Mouse (Mus musculus): ENCODE data around the gene Atp1b1. TPM values are rescaled to one million over a fixed set of nuclear protein-coding genes. Genes with fewer than 3 reads are reported as not detected.

Atp1b1 gene
- polyA plus RNA-seq, 1 experiment, result not detected

DNA sequence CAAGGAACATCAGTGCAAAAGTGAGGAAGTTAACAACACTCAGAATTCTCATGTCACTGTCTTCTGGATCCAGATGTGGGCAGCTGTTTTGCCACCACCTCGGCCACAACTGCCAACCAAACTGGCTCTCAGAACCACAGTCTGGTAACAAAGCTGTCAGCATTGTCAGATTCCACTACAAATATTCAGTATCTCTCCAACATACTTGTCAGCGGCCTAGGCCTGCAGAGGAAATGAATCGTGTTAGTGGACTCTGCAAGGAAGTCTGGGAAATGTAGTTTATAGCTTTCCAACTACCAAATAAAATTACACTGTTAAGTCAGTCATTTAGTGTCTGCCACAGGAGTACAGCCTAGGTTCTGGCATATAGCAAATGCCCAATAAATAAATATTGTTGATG, 40.6 kb downstream of the Atp1b1 start:
- no peaks in the 10 kb centered on the region for H3K4me1 ChIP-seq (ENCODE audit: control insufficient read depth)
- no peaks in the 10 kb centered on the region for H3K9me3 ChIP-seq (ENCODE audit: control insufficient read depth, low read length)
- H3K27me3 ChIP-seq (ENCODE audit: control insufficient read depth), result no peaks in the 10 kb centered on the region
- H3K36me3 ChIP-seq (ENCODE audit: control insufficient read depth), result no peaks in the 10 kb centered on the region
- TF ChIP-seq GATA1 (IDR thresholded peaks at IDR 0.05; ENCODE audit: low read length), result no peak
- no peak for TF ChIP-seq TAL1 (IDR thresholded peaks at IDR 0.05; ENCODE audit: low read length)
- H3K4me3 ChIP-seq (replicated peaks), result no peak overlapping the region

DNA sequence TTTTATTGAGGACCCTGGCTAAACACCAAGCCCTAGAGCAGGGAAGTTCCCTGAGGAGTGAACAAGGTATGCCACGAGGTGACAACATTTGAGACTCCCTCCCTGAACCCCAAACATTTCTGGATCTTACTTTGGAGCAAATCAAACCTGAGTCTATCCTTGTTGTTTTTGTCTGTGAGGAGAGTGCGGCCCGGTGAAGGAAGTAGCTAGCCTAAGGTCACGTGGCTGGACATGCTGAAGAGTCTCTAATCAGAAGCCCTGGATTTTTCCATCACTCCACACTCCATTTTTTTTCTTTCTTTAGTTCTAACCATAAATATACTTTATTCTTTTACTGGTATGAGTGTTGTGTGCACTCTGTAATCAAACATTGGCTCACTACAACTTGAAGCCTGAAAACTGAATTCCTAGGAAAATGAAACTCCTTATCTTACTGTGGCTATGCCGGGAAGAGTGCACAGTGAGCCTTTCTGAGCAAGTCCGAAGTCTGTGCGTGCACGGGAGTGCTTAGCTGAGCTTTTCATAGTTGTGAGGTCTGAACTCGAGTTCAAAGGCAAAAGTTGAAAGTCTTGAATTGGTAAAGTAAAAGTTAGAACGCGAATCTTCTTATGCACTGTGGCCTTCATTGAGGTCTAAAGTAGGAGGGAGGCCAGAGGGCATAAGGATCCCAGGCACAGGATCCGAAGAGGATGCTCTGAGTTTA, 41.3 kb downstream of the Atp1b1 start:
- Histone ChIP-seq H3K36me3 (ENCODE audit: control insufficient read depth) (no peaks in the 10 kb centered on the region), H3K4me1 (ENCODE audit: control insufficient read depth) (no peaks in the 10 kb centered on the region), H3K4me3 (replicated peaks) (no peak overlapping the region), H3K9me3 (ENCODE audit: control insufficient read depth, low read length) (no peaks in the 10 kb centered on the region), H3K27me3 (ENCODE audit: control insufficient read depth) (no peaks in the 10 kb centered on the region)
- TF ChIP-seq GATA1 (IDR thresholded peaks at IDR 0.05; ENCODE audit: low read length), result no peak
- no peak for TF ChIP-seq TAL1 (IDR thresholded peaks at IDR 0.05; ENCODE audit: low read length)

DNA sequence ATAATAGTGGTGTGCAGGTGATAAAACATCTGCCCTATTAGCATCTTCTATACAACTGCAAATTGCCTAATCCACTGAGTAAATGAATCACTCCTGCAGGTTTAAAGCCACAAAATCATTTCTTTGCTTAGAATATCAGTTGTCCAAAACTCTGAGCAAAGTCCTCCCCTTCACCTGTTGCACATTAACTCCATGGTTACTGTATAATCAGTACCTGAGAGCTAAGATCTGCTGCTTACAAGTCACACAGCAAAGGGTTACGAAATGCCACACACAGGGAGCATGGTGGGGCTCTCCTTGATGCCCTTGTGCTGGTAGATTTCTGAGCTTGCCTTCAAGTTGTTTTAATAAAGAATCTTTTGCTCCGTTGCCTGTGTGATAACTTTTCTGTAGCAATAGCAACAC, 42.8 kb downstream of the Atp1b1 start:
- TF ChIP-seq TAL1 (IDR thresholded peaks at IDR 0.05; ENCODE audit: low read length), result no peak
- TF ChIP-seq GATA1 (IDR thresholded peaks at IDR 0.05; ENCODE audit: low read length), result no peak
- no peaks in the 10 kb centered on the region for H3K27me3 ChIP-seq (ENCODE audit: control insufficient read depth)
- no peaks in the 10 kb centered on the region for H3K36me3 ChIP-seq (ENCODE audit: control insufficient read depth)
- no peaks in the 10 kb centered on the region for H3K4me1 ChIP-seq (ENCODE audit: control insufficient read depth)
- no peak overlapping the region for H3K4me3 ChIP-seq (replicated peaks)
- H3K9me3 ChIP-seq (ENCODE audit: control insufficient read depth, low read length), result no peaks in the 10 kb centered on the region

DNA sequence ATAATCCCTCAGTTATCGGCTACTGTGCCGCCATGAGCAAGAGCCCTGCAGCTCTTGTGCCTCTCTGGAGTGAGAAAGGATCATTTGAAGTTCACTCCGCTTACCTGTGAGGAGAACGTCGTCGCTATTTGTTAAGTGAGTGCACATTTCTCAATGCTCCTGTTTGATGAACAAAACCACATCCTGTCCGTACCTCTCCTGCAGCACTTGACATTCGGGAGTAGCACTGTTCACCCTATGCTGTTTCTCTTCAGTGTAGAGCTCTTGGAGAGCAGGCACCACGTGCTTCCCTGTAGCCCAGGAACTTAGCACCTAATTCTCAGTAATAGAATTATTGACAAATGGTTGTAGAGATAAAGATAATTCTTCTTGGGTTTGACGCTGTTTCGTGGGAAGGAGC, 44.5 kb downstream of the Atp1b1 start:
- H3K9me3 ChIP-seq (ENCODE audit: control insufficient read depth, low read length), result no peaks in the 10 kb centered on the region
- no peaks in the 10 kb centered on the region for H3K4me1 ChIP-seq (ENCODE audit: control insufficient read depth)
- H3K4me3 ChIP-seq (replicated peaks), result no peak overlapping the region
- H3K36me3 ChIP-seq (ENCODE audit: control insufficient read depth), result no peaks in the 10 kb centered on the region
- no peaks in the 10 kb centered on the region for H3K27me3 ChIP-seq (ENCODE audit: control insufficient read depth)
- TF ChIP-seq TAL1 (IDR thresholded peaks at IDR 0.05; ENCODE audit: low read length) (no peak), GATA1 (IDR thresholded peaks at IDR 0.05; ENCODE audit: low read length) (no peak)

DNA sequence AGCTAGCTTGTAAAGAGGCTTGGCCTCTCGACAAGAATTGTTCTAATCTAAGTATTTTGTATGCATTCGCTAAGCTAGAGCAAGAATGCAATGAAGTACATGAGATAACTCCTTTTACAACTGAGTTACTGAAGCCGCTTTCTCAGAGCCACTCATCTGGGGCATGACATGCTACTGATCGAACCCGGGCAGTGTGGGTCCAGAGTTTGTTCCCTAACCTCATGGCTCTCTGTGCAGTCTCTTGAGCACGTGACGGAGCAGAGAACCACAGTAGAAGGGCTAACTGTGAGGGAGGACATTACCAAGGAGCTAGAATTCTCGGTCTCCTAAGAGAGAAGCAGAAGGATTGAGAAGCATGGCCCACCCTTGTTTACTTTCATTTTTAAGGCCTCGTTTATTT, 45.2 kb downstream of the Atp1b1 start:
- no peaks in the 10 kb centered on the region for H3K9me3 ChIP-seq (ENCODE audit: control insufficient read depth, low read length)
- H3K36me3 ChIP-seq (ENCODE audit: control insufficient read depth), result no peaks in the 10 kb centered on the region
- H3K4me3 ChIP-seq (replicated peaks), result no peak overlapping the region
- TF ChIP-seq TAL1 (IDR thresholded peaks at IDR 0.05; ENCODE audit: low read length) (no peak), GATA1 (IDR thresholded peaks at IDR 0.05; ENCODE audit: low read length) (no peak)
- H3K4me1 ChIP-seq (ENCODE audit: control insufficient read depth), result no peaks in the 10 kb centered on the region
- H3K27me3 ChIP-seq (ENCODE audit: control insufficient read depth), result no peaks in the 10 kb centered on the region

DNA sequence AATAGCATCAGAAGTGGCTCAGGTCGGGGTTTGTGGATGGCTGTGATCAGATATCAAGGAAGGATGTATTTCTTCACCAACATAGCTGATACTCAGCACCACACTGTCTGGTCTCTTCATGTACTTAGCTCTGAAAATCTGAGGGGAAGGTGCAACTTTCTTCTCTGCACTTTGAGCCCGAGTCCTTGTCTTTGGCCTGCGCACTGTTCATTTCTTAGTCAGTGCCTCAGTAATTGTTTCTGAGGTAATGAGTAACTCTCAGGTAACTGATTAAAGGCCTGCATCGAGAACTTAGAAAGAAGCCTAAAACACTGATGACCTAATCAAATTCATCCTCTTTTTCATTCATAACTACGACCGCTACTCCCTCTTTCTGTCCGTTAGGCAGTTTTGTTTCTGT, 46.8 kb downstream of the Atp1b1 start:
- no peaks in the 10 kb centered on the region for H3K4me1 ChIP-seq (ENCODE audit: control insufficient read depth)
- no peak for TF ChIP-seq TAL1 (IDR thresholded peaks at IDR 0.05; ENCODE audit: low read length)
- TF ChIP-seq GATA1 (IDR thresholded peaks at IDR 0.05; ENCODE audit: low read length), result no peak
- no peaks in the 10 kb centered on the region for H3K9me3 ChIP-seq (ENCODE audit: control insufficient read depth, low read length)
- H3K4me3 ChIP-seq (replicated peaks), result no peak overlapping the region
- no peaks in the 10 kb centered on the region for H3K36me3 ChIP-seq (ENCODE audit: control insufficient read depth)
- no peaks in the 10 kb centered on the region for H3K27me3 ChIP-seq (ENCODE audit: control insufficient read depth)

DNA sequence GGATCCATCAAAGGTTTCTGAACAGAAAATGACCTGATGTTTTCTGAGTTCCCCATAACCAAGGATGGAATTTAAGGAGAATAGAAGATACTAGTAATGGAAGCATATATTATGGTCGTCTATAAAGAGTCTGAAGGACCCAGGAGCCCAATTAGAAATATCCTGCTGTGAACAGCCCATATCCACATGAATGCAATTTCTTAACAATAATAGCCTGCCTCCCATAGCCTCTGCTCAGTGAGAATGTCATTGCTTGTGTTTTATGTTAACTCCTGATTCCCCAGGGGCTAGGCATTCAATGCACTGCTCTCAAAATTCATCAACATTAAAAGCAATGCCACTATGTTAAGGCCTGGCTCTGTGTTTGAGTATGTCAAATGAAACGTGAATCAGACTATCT, 49.5 kb downstream of the Atp1b1 start:
- Histone ChIP-seq H3K36me3 (ENCODE audit: control insufficient read depth) (no peaks in the 10 kb centered on the region), H3K9me3 (ENCODE audit: control insufficient read depth, low read length) (no peaks in the 10 kb centered on the region), H3K4me3 (replicated peaks) (no peak overlapping the region), H3K27me3 (ENCODE audit: control insufficient read depth) (no peaks in the 10 kb centered on the region), H3K4me1 (ENCODE audit: control insufficient read depth) (no peaks in the 10 kb centered on the region)
- TF ChIP-seq TAL1 (IDR thresholded peaks at IDR 0.05; ENCODE audit: low read length), result no peak

DNA sequence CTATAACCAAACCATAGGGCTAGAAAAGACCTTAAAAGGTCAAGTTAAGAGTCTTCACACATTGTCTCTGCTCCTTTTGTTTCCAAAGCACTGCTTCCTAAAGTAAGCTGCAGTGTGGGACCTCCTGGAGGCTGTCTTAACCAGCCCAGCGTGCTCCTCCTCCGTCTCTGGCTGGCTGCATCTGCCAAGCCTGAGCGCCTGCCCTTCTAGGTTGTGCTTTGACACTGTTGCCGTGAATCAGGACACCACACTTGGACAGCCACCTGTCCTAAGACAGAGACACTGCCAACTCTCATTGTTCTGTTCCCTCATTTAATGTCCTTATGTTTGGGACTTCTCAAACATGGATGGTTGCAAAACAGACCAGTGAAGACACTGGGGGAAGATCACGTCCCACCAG, 51.6 kb downstream of the Atp1b1 start:
- no peak for TF ChIP-seq GATA1 (IDR thresholded peaks at IDR 0.05; ENCODE audit: low read length)
- no peak for TF ChIP-seq TAL1 (IDR thresholded peaks at IDR 0.05; ENCODE audit: low read length)
- no peaks in the 10 kb centered on the region for H3K27me3 ChIP-seq (ENCODE audit: control insufficient read depth)
- H3K4me1 ChIP-seq (ENCODE audit: control insufficient read depth), result no peaks in the 10 kb centered on the region
- H3K36me3 ChIP-seq (ENCODE audit: control insufficient read depth), result no peaks in the 10 kb centered on the region
- no peak overlapping the region for H3K4me3 ChIP-seq (replicated peaks)
- H3K9me3 ChIP-seq (ENCODE audit: control insufficient read depth, low read length), result no peaks in the 10 kb centered on the region

DNA sequence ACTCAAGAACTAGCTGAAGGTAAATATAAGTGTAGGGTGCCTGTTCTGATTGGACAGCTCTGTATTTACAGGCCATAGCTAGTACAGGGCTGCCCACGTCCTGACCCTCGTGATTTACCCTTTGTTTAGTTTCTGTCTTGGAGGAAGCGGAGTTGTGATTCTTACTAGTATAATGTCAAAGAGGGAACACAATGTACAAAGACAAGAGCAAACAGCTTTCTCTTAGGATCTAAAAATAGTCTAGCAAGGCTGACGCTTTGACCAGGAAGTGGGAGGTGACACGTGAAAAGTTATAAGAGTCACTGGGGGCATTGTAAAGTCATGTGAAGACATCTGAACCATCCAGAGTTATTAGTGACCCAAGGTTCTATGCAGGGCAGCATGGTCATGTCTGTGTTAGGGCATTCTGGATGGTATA, 52.8 kb downstream of the Atp1b1 start:
- Histone ChIP-seq H3K27me3 (ENCODE audit: control insufficient read depth) (no peaks in the 10 kb centered on the region), H3K4me3 (replicated peaks) (no peak overlapping the region), H3K4me1 (ENCODE audit: control insufficient read depth) (no peaks in the 10 kb centered on the region), H3K36me3 (ENCODE audit: control insufficient read depth) (no peaks in the 10 kb centered on the region), H3K9me3 (ENCODE audit: control insufficient read depth, low read length) (no peaks in the 10 kb centered on the region)
- TF ChIP-seq TAL1 (IDR thresholded peaks at IDR 0.05; ENCODE audit: low read length), result no peak
- TF ChIP-seq GATA1 (IDR thresholded peaks at IDR 0.05; ENCODE audit: low read length), result no peak

DNA sequence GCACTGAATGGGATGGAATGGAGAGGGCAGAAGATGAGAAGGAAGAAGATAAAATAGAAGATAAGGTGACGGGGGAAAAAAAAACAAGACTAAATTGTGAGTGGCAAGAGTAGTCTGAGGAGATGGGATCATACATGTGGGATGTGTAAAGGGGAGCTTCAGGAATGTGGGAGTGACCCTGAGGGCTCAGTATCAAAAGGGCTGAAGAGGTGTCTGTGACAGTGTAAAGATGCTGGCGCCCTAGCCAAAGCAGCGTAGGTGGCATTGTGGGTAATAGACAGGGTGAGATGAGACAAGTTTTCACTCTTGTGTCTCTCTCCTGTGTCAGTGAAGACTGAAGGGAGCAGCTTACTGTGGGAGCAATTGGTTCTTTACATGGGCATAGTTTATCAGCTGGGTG, 58.6 kb downstream of the Atp1b1 start:
- Histone ChIP-seq H3K9me3 (ENCODE audit: control insufficient read depth, low read length) (no peaks in the 10 kb centered on the region), H3K36me3 (ENCODE audit: control insufficient read depth) (no peaks in the 10 kb centered on the region), H3K4me1 (ENCODE audit: control insufficient read depth) (no peaks in the 10 kb centered on the region), H3K4me3 (replicated peaks) (no peak overlapping the region), H3K27me3 (ENCODE audit: control insufficient read depth) (no peaks in the 10 kb centered on the region)
- TF ChIP-seq TAL1 (IDR thresholded peaks at IDR 0.05; ENCODE audit: low read length) (no peak), GATA1 (IDR thresholded peaks at IDR 0.05; ENCODE audit: low read length) (no peak)
